Mouse (Mus musculus): Measurements from ENCODE around the gene Trpv6. TPM values are rescaled to one million over a fixed set of nuclear protein-coding genes. Genes with fewer than 3 reads are reported as not detected.

Trpv6 gene
- polyA plus RNA-seq, 1 experiment from 2014 or later: 0.35 TPM

DNA sequence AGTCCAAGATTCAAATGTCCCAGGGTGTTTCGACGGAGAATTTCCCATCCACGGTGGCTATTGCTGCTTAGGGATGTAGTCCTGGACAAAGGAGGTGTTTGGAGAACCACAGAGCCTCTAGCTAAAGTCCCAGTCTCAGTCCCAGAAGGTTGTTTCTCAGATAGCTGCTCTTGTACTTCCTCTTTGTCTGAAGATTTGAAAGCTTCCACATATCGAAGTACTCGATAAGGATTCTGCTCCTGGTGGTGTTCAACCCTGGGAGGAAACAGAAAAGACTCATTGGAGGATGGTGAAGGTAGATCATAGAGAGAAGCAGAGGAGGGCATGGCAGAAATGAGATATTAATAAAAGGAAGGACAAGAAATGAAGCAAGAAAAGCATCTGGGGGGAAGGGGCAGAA is 17.0 kb upstream of the Trpv6 start:
- H3K4me3 ChIP-seq (ENCODE audit: low read length): no peak overlapping the region
- no peak overlapping the region for H3K9ac ChIP-seq (ENCODE audit: low read depth, low read length)
- H3K36me3 ChIP-seq (ENCODE audit: control insufficient read depth, insufficient read depth, low read length): no peaks in the 10 kb centered on the region
- H3K4me1 ChIP-seq (ENCODE audit: control insufficient read depth, insufficient read depth, low read length): no peaks in the 10 kb centered on the region
- no peak for ATAC-seq
- no peak overlapping the region for H3K4me2 ChIP-seq (ENCODE audit: low read depth, low read length)
- 91% methylated on average over 5 of the region's 5 CpGs for WGBS
- H3K9me3 ChIP-seq (ENCODE audit: control insufficient read depth, low read length): no peaks in the 10 kb centered on the region
- H3K27me3 ChIP-seq (replicated peaks; ENCODE audit: control insufficient read depth, insufficient read depth, low read length): no peaks in the 10 kb centered on the region
- H3K27ac ChIP-seq (ENCODE audit: low read length): no peak overlapping the region

DNA sequence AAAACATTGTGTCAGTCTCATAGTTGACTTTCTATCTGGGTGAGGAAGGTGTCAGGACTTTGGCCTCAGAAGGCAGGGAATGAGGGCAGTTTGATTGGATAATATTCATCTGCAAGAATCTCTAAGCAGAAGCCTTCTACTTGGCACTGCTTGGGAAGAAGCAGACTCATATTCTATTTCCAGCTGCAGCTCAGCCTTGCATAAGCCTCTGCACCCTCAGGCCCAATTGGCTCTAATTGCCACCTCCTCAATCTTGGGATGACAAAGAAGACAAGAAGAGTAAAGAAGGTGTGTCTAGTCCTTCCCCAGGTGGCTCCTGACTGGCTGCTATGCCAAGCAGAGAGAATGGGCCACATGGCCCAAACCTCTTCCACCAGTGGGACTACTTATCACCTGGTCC is 10.5 kb upstream of the Trpv6 start:
- Histone ChIP-seq H3K4me3 (ENCODE audit: low read length) (no peak overlapping the region), H3K36me3 (ENCODE audit: control insufficient read depth, insufficient read depth, low read length) (no peaks in the 10 kb centered on the region), H3K4me2 (ENCODE audit: low read depth, low read length) (no peak overlapping the region), H3K27me3 (replicated peaks; ENCODE audit: control insufficient read depth, insufficient read depth, low read length) (no peaks in the 10 kb centered on the region), H3K9me3 (ENCODE audit: control insufficient read depth, low read length) (no peaks in the 10 kb centered on the region), H3K27ac (ENCODE audit: low read length) (no peak overlapping the region), H3K4me1 (ENCODE audit: control insufficient read depth, insufficient read depth, low read length) (no peaks in the 10 kb centered on the region), H3K9ac (ENCODE audit: low read depth, low read length) (no peak overlapping the region)
- ATAC-seq: no peak

DNA sequence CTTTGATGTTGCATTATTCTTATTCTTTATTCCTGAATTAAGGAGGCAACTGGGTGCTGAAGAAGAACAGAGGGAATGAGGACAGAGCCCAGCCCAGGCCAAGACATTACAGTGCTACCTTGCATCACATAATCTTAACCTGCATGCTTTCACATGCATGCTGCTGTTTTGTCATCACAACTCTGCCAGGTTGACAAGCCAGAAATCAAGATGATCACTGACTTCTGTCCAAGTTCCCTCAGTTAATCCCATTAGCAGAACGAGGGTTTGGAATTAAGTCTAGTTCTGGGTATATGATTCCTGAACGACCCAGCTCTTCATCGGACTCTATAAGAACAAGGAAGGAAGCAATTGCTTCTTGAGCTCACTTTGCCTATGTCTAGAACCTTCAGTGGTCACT is 10.0 kb upstream of the Trpv6 start:
- no peak overlapping the region for H3K9ac ChIP-seq (ENCODE audit: low read depth, low read length)
- H3K4me3 ChIP-seq (ENCODE audit: low read length): no peak overlapping the region
- 90% methylated on average over 3 of the region's 3 CpGs for WGBS
- no peak overlapping the region for H3K27ac ChIP-seq (ENCODE audit: low read length)
- no peak overlapping the region for H3K4me2 ChIP-seq (ENCODE audit: low read depth, low read length)
- no peaks in the 10 kb centered on the region for H3K36me3 ChIP-seq (ENCODE audit: control insufficient read depth, insufficient read depth, low read length)
- no peaks in the 10 kb centered on the region for H3K9me3 ChIP-seq (ENCODE audit: control insufficient read depth, low read length)
- ATAC-seq: no peak
- H3K4me1 ChIP-seq (ENCODE audit: control insufficient read depth, insufficient read depth, low read length): no peaks in the 10 kb centered on the region
- no peaks in the 10 kb centered on the region for H3K27me3 ChIP-seq (replicated peaks; ENCODE audit: control insufficient read depth, insufficient read depth, low read length)

DNA sequence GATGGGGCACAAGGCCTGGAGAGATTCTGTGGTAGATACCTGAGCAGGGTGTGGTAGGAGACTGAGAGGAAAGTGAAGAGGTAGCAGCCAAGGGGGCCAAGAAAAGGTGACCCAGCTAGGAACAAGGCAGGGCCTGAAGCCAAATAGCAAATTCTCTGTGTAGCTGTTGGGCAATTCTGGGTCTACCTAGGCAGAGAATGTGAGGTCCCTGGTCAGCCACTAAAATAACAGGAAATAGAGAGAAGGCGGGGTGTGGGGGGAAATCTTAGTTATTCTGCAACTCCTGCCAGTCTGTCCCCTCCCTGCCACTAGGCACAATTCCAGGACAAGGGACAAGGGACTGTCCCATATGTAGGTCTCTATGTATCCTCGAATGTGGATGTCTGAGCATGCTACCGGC is 7.0 kb upstream of the Trpv6 start:
- 89% methylated on average over 3 of the region's 3 CpGs for WGBS
- H3K27ac ChIP-seq (ENCODE audit: low read length): no peak overlapping the region

DNA sequence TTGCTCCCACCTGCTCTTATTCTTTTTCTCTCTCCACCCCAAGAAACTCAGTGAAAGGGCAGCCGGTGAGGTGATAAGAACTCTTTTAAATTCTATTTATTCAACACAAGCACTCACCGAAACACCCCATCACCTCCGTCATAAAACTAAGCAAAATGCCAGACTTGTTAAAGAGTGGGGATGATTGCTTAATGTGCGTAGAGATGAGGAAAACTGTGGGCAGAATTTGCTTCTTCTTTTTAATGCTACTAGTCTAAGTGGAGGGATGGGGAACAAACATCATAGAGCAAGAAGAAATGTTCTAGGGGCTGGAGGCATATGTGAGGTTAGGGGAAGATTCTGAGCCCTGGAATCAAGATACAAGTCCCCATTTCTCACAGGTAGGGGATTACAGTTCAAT is 6.6 kb upstream of the Trpv6 start:
- no peak for ATAC-seq
- H3K4me1 ChIP-seq (ENCODE audit: control insufficient read depth, insufficient read depth, low read length): no peaks in the 10 kb centered on the region
- no peak overlapping the region for H3K9ac ChIP-seq (ENCODE audit: low read depth, low read length)
- no peaks in the 10 kb centered on the region for H3K27me3 ChIP-seq (replicated peaks; ENCODE audit: control insufficient read depth, insufficient read depth, low read length)
- no peak overlapping the region for H3K4me2 ChIP-seq (ENCODE audit: low read depth, low read length)
- H3K27ac ChIP-seq (ENCODE audit: low read length): no peak overlapping the region
- no peaks in the 10 kb centered on the region for H3K9me3 ChIP-seq (ENCODE audit: control insufficient read depth, low read length)
- no peak overlapping the region; the same call in 1 of the 2 replicates for H3K4me3 ChIP-seq (ENCODE audit: low read length)
- no peaks in the 10 kb centered on the region for H3K36me3 ChIP-seq (ENCODE audit: control insufficient read depth, insufficient read depth, low read length)
- 64% methylated on average over 4 of the region's 4 CpGs for WGBS

More for the DNA sequence above, 7.0 kb upstream of the Trpv6 start:
- Histone ChIP-seq H3K36me3 (ENCODE audit: control insufficient read depth, insufficient read depth, low read length) (no peaks in the 10 kb centered on the region), H3K4me3 (ENCODE audit: low read length) (no peak overlapping the region), H3K9ac (ENCODE audit: low read depth, low read length) (no peak overlapping the region), H3K27me3 (replicated peaks; ENCODE audit: control insufficient read depth, insufficient read depth, low read length) (no peaks in the 10 kb centered on the region), H3K4me2 (ENCODE audit: low read depth, low read length) (no peak overlapping the region), H3K4me1 (ENCODE audit: control insufficient read depth, insufficient read depth, low read length) (no peaks in the 10 kb centered on the region), H3K9me3 (ENCODE audit: control insufficient read depth, low read length) (no peaks in the 10 kb centered on the region)
- ATAC-seq: peak; percentile 11; the same call in 1 of the 2 replicates

DNA sequence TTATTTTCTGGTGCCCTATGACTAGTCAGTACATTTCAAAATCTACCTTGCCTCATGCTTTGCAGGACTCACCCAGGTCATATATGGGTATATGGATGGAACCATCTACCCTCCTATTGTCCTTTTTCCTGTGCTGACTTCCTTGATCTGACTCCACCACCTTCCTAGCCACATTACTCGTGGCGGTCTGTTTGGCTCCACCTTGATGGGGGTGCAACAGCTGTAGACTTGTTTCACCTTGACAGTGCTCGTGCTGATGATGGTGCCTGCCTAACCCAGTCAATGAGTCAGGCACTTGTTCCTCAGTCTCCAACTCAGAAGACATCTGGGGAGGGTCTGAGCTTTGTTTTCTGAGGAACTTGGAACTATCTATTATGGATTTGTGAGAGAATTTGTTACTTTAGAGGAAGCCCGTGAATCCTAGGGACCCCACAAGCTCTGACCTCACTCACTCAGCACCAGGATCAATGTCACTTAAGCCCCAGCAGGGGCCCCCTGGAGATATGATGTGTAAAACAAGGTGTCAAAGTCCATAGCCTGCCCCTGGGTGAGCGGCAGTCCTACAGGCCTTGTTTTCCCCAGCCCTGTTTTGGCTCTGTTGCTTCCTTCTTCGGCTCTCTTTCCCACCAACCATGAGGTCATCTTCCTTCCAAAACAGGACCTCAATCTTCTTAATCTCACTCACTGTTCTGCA is 5.1 kb upstream of the Trpv6 start:
- peak; percentile 93 for ATAC-seq
- Histone ChIP-seq H3K9me3 (ENCODE audit: control insufficient read depth, low read length) (no peaks in the 10 kb centered on the region), H3K4me2 (ENCODE audit: low read depth, low read length) (0 out of 2 replicates have a peak overlapping the region, but pooled peaks have one; percentile 0), H3K4me1 (ENCODE audit: control insufficient read depth, insufficient read depth, low read length) (no peaks in the 10 kb centered on the region), H3K36me3 (ENCODE audit: control insufficient read depth, insufficient read depth, low read length) (no peaks in the 10 kb centered on the region), H3K27me3 (replicated peaks; ENCODE audit: control insufficient read depth, insufficient read depth, low read length) (no peaks in the 10 kb centered on the region), H3K4me3 (ENCODE audit: low read length) (0 out of 2 replicates have a peak overlapping the region, but pooled peaks have one; percentile 18), H3K27ac (ENCODE audit: low read length) (no peak overlapping the region), H3K9ac (ENCODE audit: low read depth, low read length) (no peak overlapping the region)
- WGBS: 55% methylated on average over 6 of the region's 6 CpGs

DNA sequence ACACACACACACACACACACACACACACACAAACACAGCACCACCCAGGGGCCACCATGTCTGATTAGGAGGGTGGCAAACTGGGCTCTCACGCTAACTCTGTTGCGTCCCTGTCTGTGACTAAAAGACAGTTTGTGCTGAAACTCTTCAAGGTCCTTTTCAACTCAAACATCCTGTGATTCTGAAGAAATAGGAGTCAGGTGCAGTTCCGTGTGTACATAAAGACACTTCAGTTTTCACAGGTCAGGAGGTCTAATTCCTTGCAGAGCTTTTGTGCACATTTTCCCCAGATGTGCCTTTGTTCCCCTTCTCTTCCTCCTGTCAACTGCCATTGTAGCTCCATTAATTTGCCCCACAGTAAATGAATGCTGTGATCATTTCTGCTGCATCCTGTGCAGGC is 4.2 kb upstream of the Trpv6 start:
- Histone ChIP-seq H3K36me3 (ENCODE audit: control insufficient read depth, insufficient read depth, low read length) (no peaks in the 10 kb centered on the region), H3K27ac (ENCODE audit: low read length) (no peak overlapping the region), H3K4me1 (ENCODE audit: control insufficient read depth, insufficient read depth, low read length) (no peaks in the 10 kb centered on the region), H3K27me3 (replicated peaks; ENCODE audit: control insufficient read depth, insufficient read depth, low read length) (no peaks in the 10 kb centered on the region), H3K9ac (ENCODE audit: low read depth, low read length) (no peak overlapping the region), H3K9me3 (ENCODE audit: control insufficient read depth, low read length) (no peaks in the 10 kb centered on the region), H3K4me2 (ENCODE audit: low read depth, low read length) (no peak overlapping the region), H3K4me3 (ENCODE audit: low read length) (no peak overlapping the region)
- 74% methylated on average over 3 of the region's 3 CpGs for WGBS
- ATAC-seq: no peak

DNA sequence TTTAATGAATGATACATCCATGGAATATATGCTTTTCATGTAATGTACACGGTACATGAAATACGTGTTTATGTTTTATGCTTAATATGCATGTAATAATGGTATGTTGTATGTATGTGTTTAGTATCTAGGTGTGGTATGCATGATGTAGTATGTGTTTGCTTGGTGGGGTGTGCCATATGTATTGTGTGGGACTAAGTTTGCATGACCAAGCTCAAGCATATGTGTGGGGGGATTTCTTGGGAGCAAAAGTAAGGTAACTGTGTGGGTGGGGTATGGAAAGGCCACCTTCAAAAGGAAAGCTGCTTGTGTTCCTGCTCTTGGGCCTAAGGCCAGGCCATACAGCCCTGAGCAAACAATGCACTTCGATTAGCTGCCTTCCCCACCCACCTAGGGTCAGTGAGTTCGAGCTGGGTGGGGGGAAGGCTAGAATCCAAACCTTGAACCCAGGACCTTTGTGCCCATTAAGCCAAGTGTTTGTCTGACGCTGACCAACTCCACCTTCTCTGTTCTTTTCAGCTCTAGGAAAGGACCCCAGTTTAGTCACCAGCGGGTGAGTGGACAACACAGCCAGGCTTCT is 1.8 kb upstream of the Trpv6 start:
- Histone ChIP-seq H3K36me3 (ENCODE audit: control insufficient read depth, insufficient read depth, low read length) (no peaks in the 10 kb centered on the region), H3K4me3 (ENCODE audit: low read length) (no peak overlapping the region), H3K4me2 (ENCODE audit: low read depth, low read length) (no peak overlapping the region), H3K27me3 (replicated peaks; ENCODE audit: control insufficient read depth, insufficient read depth, low read length) (no peaks in the 10 kb centered on the region), H3K27ac (ENCODE audit: low read length) (no peak overlapping the region), H3K9me3 (ENCODE audit: control insufficient read depth, low read length) (no peaks in the 10 kb centered on the region), H3K4me1 (ENCODE audit: control insufficient read depth, insufficient read depth, low read length) (no peaks in the 10 kb centered on the region), H3K9ac (ENCODE audit: low read depth, low read length) (no peak overlapping the region)
- ATAC-seq: no peak
- WGBS: 70% methylated on average over 6 of the region's 6 CpGs

DNA sequence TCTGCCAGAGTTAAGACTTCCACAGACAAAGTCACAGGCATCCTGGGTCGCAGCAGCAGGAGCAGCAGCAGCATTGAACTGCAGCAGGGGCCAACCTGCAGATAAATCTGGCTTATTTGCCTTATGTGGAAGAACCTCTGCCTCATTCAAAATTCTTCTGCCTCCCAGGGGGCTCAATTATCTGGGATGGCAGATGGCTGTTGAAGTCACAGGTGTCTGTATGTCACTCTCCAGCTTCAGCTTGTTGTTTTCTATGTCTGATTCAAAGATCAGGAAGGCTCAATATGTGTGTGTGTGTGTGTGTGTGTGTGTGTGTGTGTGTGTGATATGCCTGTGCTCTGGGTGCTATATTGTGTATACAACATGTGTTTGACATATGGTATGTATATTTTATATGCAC is 1.2 kb upstream of the Trpv6 start:
- WGBS: 35% methylated on average over 1 of the region's 1 CpGs
- Histone ChIP-seq H3K27ac (ENCODE audit: low read length) (no peak overlapping the region), H3K4me3 (ENCODE audit: low read length) (no peak overlapping the region), H3K9ac (ENCODE audit: low read depth, low read length) (no peak overlapping the region), H3K4me2 (ENCODE audit: low read depth, low read length) (no peak overlapping the region), H3K27me3 (replicated peaks; ENCODE audit: control insufficient read depth, insufficient read depth, low read length) (no peaks in the 10 kb centered on the region), H3K9me3 (ENCODE audit: control insufficient read depth, low read length) (no peaks in the 10 kb centered on the region), H3K36me3 (ENCODE audit: control insufficient read depth, insufficient read depth, low read length) (no peaks in the 10 kb centered on the region), H3K4me1 (ENCODE audit: control insufficient read depth, insufficient read depth, low read length) (no peaks in the 10 kb centered on the region)
- no peak for ATAC-seq

DNA sequence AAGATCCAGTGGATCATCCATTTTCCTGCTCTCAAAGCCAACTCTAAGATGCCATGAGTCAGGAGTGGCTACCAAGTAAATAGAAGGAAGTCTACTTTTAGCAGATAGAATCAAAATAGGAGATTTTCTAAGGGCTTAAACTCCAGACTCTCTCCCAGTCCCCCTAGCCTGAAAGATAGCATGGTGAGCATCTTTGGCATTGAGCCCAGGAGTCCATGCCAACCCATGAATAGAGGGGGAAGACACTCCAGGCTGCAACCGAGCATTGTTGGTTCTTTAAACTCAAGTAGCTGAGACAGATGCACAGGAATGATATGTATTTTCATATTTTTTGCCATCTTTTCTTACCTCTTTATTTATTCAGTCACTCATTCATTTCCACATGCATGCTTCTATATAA is 994 bp downstream of the Trpv6 start:
- Histone ChIP-seq H3K4me3 (ENCODE audit: low read length) (no peak overlapping the region), H3K9ac (ENCODE audit: low read depth, low read length) (no peak overlapping the region), H3K36me3 (ENCODE audit: control insufficient read depth, insufficient read depth, low read length) (no peaks in the 10 kb centered on the region), H3K4me1 (ENCODE audit: control insufficient read depth, insufficient read depth, low read length) (no peaks in the 10 kb centered on the region), H3K27ac (ENCODE audit: low read length) (no peak overlapping the region), H3K27me3 (replicated peaks; ENCODE audit: control insufficient read depth, insufficient read depth, low read length) (no peaks in the 10 kb centered on the region), H3K4me2 (ENCODE audit: low read depth, low read length) (no peak overlapping the region), H3K9me3 (ENCODE audit: control insufficient read depth, low read length) (no peaks in the 10 kb centered on the region)
- no peak for ATAC-seq
- 63% methylated on average over 1 of the region's 1 CpGs for WGBS
